Mouse (Mus musculus) MEL (cell line): ENCODE results near the gene Aifm1.

ENCODE experiments used
- CHD1 ChIP-seq: IDR thresholded peaks from 2 replicates; pipeline ENCODE4 v1.6.1; 2012; ENCODE audit warnings: low read depth, mild to moderate bottlenecking, inconsistent platforms, low read length, improper control_type of control experiment
- CTCF ChIP-seq, 3 experiments: IDR thresholded peaks in 2 of 3; conservative IDR thresholded peaks in 1 of 3; 2 replicates each; pipeline ENCODE4 v1.5.1; 2011 to 2012; ENCODE audit warnings: low read length in 3 of 3, low read depth in 2 of 3, mild to moderate bottlenecking in 2 of 3, improper control_type of control experiment in 1 of 3, inconsistent platforms in 1 of 3, mixed read lengths in 1 of 3, moderate library complexity in 1 of 3; ENCODE audit not compliant: control insufficient read depth in 1 of 3, insufficient read depth in 1 of 3, poor library complexity in 1 of 3, severe bottlenecking in 1 of 3
- GABPA ChIP-seq: IDR thresholded peaks from 2 replicates; pipeline ENCODE4 v1.6.1; 2012; ENCODE audit warnings: low read depth, mild to moderate bottlenecking, inconsistent platforms, low read length, improper control_type of control experiment, moderate library complexity
- GATA1 ChIP-seq: IDR thresholded peaks from 2 replicates; pipeline ENCODE4 v1.6.1; 2011; ENCODE audit warnings: low read depth, low read length, improper control_type of control experiment
- JUND ChIP-seq: IDR thresholded peaks from 2 replicates; pipeline ENCODE4 v1.6.1; 2011; ENCODE audit warnings: low read depth, mild to moderate bottlenecking, improper control_type of control experiment, low read length
- MAFK ChIP-seq: IDR thresholded peaks from 2 replicates; pipeline ENCODE4 v1.6.1; 2011; ENCODE audit warnings: low read depth, mild to moderate bottlenecking, low read length, improper control_type of control experiment, borderline replicate concordance
- MAZ ChIP-seq: IDR thresholded peaks from 2 replicates; pipeline ENCODE4 v1.6.1; 2012; ENCODE audit warnings: low read depth, mild to moderate bottlenecking, inconsistent platforms, low read length, improper control_type of control experiment
- MXI1 ChIP-seq: IDR thresholded peaks from 2 replicates; pipeline ENCODE4 v1.6.1; 2011; ENCODE audit warnings: mild to moderate bottlenecking, low read depth, low read length, improper control_type of control experiment
- MYC ChIP-seq: IDR thresholded peaks from 2 replicates; pipeline ENCODE4 v1.6.1; 2011; ENCODE audit warnings: low read depth, mild to moderate bottlenecking, low read length, improper control_type of control experiment, moderate library complexity
- NRF1 ChIP-seq: IDR thresholded peaks from 2 replicates; pipeline ENCODE4 v1.6.1; 2014; ENCODE audit warnings: low read depth, mild to moderate bottlenecking, inconsistent platforms, low read length, improper control_type of control experiment, moderate library complexity; ENCODE audit not compliant: poor library complexity, insufficient read depth, severe bottlenecking
- POLR2A ChIP-seq, 2 experiments: IDR thresholded peaks; 2 replicates each; pipeline ENCODE4 v1.6.1; 2011 to 2012; ENCODE audit warnings: low read length in 2 of 2, mild to moderate bottlenecking in 2 of 2, control low read depth in 1 of 2, improper control_type of control experiment in 1 of 2, low read depth in 1 of 2, moderate library complexity in 1 of 2; ENCODE audit not compliant: control insufficient read depth in 1 of 2, insufficient read depth in 1 of 2, poor library complexity in 1 of 2
- ZC3H11A ChIP-seq: IDR thresholded peaks from 2 replicates; pipeline ENCODE4 v1.6.1; 2012; ENCODE audit warnings: low read depth, mild to moderate bottlenecking, inconsistent platforms, low read length, improper control_type of control experiment
- ZMIZ1 ChIP-seq: IDR thresholded peaks from 2 replicates; pipeline ENCODE4 v1.6.1; 2012; ENCODE audit warnings: low read depth, mild to moderate bottlenecking, inconsistent platforms, low read length, improper control_type of control experiment, moderate library complexity
- ZNF384 ChIP-seq: IDR thresholded peaks from 2 replicates; pipeline ENCODE4 v1.6.1; 2012; ENCODE audit warnings: low read depth, mild to moderate bottlenecking, inconsistent platforms, low read length, improper control_type of control experiment

DNA sequence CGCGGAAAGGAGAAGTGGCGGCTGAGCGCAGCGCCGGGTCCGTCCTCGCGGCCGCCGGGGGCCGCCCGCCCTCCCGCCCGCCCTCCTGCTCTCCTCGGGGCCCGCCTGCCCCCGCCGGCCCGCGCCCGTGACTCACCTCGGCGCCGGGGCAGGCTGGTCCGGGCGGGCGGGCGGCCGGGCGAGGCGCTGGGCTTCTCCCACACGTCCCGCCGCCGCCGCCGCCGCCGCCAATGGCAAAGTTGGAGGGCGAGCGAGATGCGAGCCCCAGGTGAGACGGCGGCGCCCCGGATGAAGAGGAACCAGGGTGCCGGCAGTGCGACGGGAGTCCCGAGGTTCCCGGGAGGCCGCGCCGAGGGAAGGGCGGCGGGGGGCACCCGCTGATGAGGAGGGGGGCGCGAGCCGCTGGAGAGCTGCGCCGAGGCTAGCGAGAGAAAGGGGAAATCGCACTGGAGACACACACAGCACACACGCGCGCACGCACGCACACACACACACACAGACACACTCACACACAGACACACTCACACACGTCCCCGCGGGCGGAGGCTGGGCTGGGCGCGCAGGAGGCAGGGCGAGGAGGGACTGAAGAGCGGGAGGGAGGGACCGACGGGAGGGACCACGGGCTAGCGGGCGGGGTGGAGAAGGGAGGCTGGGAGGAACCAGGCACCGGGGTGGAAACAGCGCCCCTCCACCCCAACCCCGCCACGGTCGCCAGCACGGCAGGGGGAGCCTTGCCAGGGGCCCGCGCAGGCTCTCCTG lies 59.4 kb downstream of the Aifm1 start:
- no peak for TF ChIP-seq JUND
- TF ChIP-seq MAFK = no peak
- TF ChIP-seq MXI1 = no peak
- peak; percentile 37 to 45; a peak in 2 of 4 replicates for TF ChIP-seq POLR2A (IDR thresholded peaks at IDR 0.05; ENCODE audit: control insufficient read depth in 1 of 2, insufficient read depth in 1 of 2, low read depth in 1 of 2, low read length in 2 of 2, poor library complexity in 1 of 2)
- TF ChIP-seq CTCF (IDR thresholded peaks at IDR 0.05 in 2 of 3, conservative IDR thresholded peaks at IDR 0.05 in 1 of 3; ENCODE audit: control insufficient read depth in 1 of 3, insufficient read depth in 1 of 3, low read depth in 2 of 3, low read length in 3 of 3, poor library complexity in 1 of 3, severe bottlenecking in 1 of 3) = peak in 1 of 3 experiments; percentile 4; a peak in 2 of 6 replicates
- TF ChIP-seq CHD1 = no peak
- TF ChIP-seq ZNF384 = no peak
- TF ChIP-seq GATA1 = no peak
- TF ChIP-seq MYC = no peak
- TF ChIP-seq ZMIZ1 = 0 out of 2 replicates have a peak, but pooled peaks have one; percentile 38
- TF ChIP-seq ZC3H11A = no peak
- no peak for TF ChIP-seq GABPA
- TF ChIP-seq NRF1 = no peak
- TF ChIP-seq MAZ = 0 out of 2 replicates have a peak, but pooled peaks have one; percentile 73
